Mouse (Mus musculus) C2C12 (cell line): ENCODE results near the gene Olfr1354. TPM values are rescaled to one million over a fixed set of nuclear protein-coding genes. Genes with fewer than 3 reads are reported as not detected.
"Not testable (repeated sequence)": the region's sequence is repeated elsewhere in the genome, so short reads cannot be mapped to it uniquely, and the experiment has no call there.

Experiments used
- H3K27me3 ChIP-seq: one replicate; pipeline ENCODE4 v1.6.1; 2011; ENCODE audit not compliant: control insufficient read depth, insufficient read depth, insufficient read length
- H3K36me3 ChIP-seq: one replicate; pipeline ENCODE4 v1.6.1; 2011; ENCODE audit not compliant: control insufficient read depth, insufficient read depth
- H3K4me3 ChIP-seq: one replicate; pipeline ENCODE4 v1.5.1; 2011; ENCODE audit warnings: mild to moderate bottlenecking, control low read depth; ENCODE audit not compliant: poor library complexity, insufficient read depth, severe bottlenecking
- H3K79me2 ChIP-seq: one replicate; pipeline ENCODE4 v1.6.1; 2011; ENCODE audit not compliant: control insufficient read depth, insufficient read depth
- H3K79me3 ChIP-seq: one replicate; pipeline ENCODE4 v1.6.1; 2011; ENCODE audit warnings: low read depth, control low read depth
- H3ac ChIP-seq: one replicate; pipeline ENCODE3; 2011; ENCODE audit warnings: low read depth; ENCODE audit not compliant: control insufficient read depth, insufficient read length
- CTCF ChIP-seq: IDR thresholded peaks from one replicate; pipeline ENCODE4 v1.5.1; 2011; ENCODE audit not compliant: control insufficient read depth, insufficient read depth, insufficient read length
- USF1 ChIP-seq: IDR thresholded peaks from one replicate; pipeline ENCODE4 v1.6.1; 2011; ENCODE audit warnings: low read depth, mild to moderate bottlenecking, control low read depth, moderate library complexity
- long read RNA-seq, 2 experiments: library from polyadenylated mRNA; unstranded; transcript quantifications; one replicate each; pipeline ENCODE4 v2.0.0; 2019 to 2020
- polyA plus RNA-seq: library from polyadenylated mRNA; unstranded; fragments of >200 nt; fragmentation: generic; extraction: Trizol; gene quantifications from one replicate; pipeline ENCODE4 v1.2.1, GENCODE M21; 2012; ENCODE audit warnings: missing spikeins

Gene Olfr1354
- polyA plus RNA-seq: not detected
- long read RNA-seq, experiment 1: 0 reads
- long read RNA-seq, experiment 2: 0 reads

DNA sequence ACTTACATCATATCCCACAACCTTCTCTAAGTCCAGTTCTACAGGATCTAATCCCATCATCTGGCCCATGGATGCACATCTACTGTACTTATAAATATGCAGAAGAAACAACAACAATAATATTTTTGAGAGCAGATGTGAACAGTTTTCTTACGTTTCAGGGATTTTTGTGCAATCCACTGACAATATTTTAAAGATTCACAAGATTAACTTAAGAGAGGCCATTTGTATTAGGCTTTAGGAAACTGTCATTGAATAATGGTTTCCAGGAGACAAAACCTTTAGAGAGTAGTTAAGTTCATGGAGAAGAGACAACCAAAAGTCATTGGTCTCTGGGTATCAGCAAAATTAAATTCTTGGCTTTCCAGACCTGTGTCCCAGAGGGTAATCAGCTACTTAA, at the start of gene Olfr1354:
TSS of gene Olfr1354 (plus strand) at position 301 of the 400 bp plus-strand sequence.
- not testable (repeated sequence) for H3K79me3 ChIP-seq, H3ac ChIP-seq, H3K79me2 ChIP-seq, H3K36me3 ChIP-seq, H3K4me3 ChIP-seq, H3K27me3 ChIP-seq

DNA sequence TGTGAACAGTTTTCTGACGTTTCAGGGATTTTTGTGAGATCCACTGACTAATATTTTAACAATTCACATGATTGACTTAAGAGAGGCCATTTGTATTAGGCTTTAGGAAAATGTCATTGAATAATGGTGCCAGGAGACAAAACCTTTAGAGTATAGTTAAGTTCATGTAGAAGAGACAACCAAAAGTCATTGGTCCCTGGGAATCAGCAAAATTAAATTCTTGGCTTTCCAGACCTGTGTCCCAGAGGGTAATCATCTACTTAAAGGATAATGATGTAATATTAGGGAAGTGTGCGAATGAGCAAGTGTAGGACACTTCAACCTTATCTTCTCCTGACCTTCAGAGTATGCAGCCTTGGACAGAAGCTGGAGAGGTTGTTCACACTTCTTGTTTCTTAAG, 37.7 kb upstream of the Olfr1354 start, which contains the start of gene Olfr1355:
TSS of gene Olfr1355 (plus strand) at position 301 of the 400 bp plus-strand sequence.
- H3K79me3 ChIP-seq: no peaks in the 10 kb centered on the region
- H3K27me3 ChIP-seq: no peaks in the 10 kb centered on the region
- no peaks in the 10 kb centered on the region for H3K79me2 ChIP-seq
- no peaks in the 10 kb centered on the region for H3K36me3 ChIP-seq
- TF ChIP-seq CTCF (no peak), USF1 (no peak)
- H3ac ChIP-seq: no peak within 1 kb of the TSS
- no peak within 1 kb of the TSS for H3K4me3 ChIP-seq

DNA sequence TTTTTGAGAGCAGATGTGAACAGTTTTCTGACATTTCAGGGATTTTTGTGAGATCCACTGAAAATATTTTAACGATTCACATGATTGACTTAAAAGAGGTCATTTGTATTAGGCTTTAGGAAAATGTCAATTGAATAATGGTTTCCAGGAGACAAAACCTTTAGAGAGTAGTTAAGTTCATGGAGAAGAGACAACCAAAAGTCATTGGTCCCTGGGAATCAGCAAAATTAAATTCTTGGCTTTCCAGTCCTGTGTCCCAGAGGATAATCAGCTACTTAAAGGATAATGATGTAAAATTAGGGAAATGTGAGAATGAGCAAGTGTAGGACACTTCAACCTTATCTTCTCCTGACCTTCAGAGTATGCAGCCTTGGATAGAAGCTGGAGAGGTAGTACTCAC, 37.4 kb downstream of the Olfr1354 start, which contains the start of gene Olfr8:
TSS of gene Olfr8 (plus strand) at position 301 of the 400 bp plus-strand sequence.
- H3K79me2 ChIP-seq, H3K4me3 ChIP-seq: not testable (repeated sequence)

DNA sequence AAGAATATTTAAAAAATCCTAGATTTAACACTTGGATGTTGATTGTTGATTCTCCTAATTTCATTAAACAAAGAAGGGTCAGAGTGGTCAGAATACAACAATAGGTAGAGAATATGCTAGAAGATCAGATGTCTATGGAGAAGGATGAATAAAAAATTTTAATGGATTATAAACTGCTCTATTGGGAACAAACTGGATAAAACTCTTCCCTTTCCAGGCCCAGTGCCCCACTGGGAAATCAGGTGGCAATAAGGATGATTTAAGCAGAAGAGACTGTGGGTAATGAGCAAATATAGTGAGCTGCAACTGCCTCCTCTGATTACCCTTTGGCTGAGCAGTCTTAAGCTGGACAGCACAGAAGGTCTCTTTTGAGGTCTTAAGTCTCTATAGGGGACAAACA, 50.0 kb downstream of the Olfr1354 start, which contains the start of gene Olfr1353:
TSS of gene Olfr1353 (plus strand) at position 301 of the 400 bp plus-strand sequence.
- not testable (repeated sequence) for H3ac ChIP-seq, H3K36me3 ChIP-seq, H3K79me2 ChIP-seq, H3K4me3 ChIP-seq, H3K79me3 ChIP-seq, H3K27me3 ChIP-seq

More for the DNA sequence above, 37.4 kb downstream of the Olfr1354 start, which contains the start of gene Olfr8:
- not testable (repeated sequence) for H3K36me3 ChIP-seq, H3K27me3 ChIP-seq, H3K79me3 ChIP-seq, H3ac ChIP-seq

Other genes starting within 250 kb of the Olfr1354 start
- gene Casp14, start 194.9 kb upstream of the Olfr1354 start, polyA plus RNA-seq: not detected
- gene Ccdc105, start 160.1 kb upstream of the Olfr1354 start, polyA plus RNA-seq: not detected
- not detected for gene Slc1a6, start 132.7 kb upstream of the Olfr1354 start, polyA plus RNA-seq
- not detected for gene Olfr1356, start 61.0 kb upstream of the Olfr1354 start, polyA plus RNA-seq
- not detected for gene Olfr1355, start 37.6 kb upstream of the Olfr1354 start, polyA plus RNA-seq
- not detected for gene Olfr8, start 37.5 kb downstream of the Olfr1354 start, polyA plus RNA-seq
- not detected for gene Olfr1353, start 50.1 kb downstream of the Olfr1354 start, polyA plus RNA-seq
- not detected for gene Olfr1352, start 67.9 kb downstream of the Olfr1354 start, polyA plus RNA-seq
- gene Olfr1351, start 99.3 kb downstream of the Olfr1354 start, polyA plus RNA-seq: not detected
- not detected for gene Olfr57, start 115.6 kb downstream of the Olfr1354 start, polyA plus RNA-seq
- 1.7 TPM for gene 2610008E11Rik, start 184.4 kb downstream of the Olfr1354 start, polyA plus RNA-seq
- not detected for gene Vmn2r80, start 235.6 kb downstream of the Olfr1354 start, polyA plus RNA-seq